Mouse (Mus musculus): Measurements from ENCODE around the gene Ebf1.

DNA sequence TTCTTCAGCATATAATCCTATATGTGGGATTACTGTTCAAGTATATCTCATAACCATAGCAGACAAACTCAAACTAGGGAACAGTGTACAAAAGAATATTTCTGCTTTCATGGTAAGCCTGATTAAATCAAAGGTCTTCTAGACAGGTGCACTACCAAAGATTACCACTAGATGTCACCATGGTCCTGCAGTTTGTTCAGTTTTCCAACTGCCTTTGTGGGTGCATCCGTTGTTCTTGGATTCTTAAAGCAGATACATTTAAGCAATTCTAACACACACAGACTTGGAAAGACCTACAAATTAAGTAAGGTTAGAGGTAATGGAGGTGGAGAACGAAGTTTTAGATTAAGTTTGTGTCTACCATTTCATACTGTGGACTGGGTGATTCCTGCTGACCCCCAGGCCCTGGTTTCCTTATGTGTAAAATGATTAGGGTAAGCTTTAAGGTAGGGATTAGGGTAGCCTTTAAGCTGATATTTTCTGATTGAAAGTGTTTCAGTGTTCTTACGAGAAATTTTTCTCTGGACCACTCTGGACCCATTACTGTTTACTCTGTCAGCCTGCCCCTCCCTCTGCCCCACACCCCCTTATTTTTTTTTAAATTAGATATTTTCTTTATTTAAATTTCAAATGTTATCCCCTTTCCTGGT is 30.9 kb upstream of the Ebf1 start:
- TF ChIP-seq CTCF (IDR thresholded peaks at IDR 0.05) = peak; percentile 95
- no peak for TF ChIP-seq EP300 (IDR thresholded peaks at IDR 0.05)
